Mouse (Mus musculus) heart, embryonic 15.5 days (tissue): Measurements from ENCODE around the gene Ccdc172. TPM values are rescaled to one million over a fixed set of nuclear protein-coding genes. Genes with fewer than 3 reads are reported as not detected.
A peak's percentile ranks its signal among the peaks of the same experiment; 100 is the strongest.

Experiments used
- ATAC-seq: fragments of 200-750 bp; cut with Nextera tagmentation; replicated peaks from 2 replicates; pipeline ENCODE4 v1.8.0; 2017; ENCODE audit warnings: low read depth, moderate TSS enrichment; ENCODE audit not compliant: insufficient number of reproducible peaks, insufficient read depth, low FRiP score
- H3K27ac ChIP-seq: fragments of 300-500 bp; sonication (generic); 2 replicates; pipeline ENCODE4 v1.5.1; 2015; ENCODE audit warnings: mild to moderate bottlenecking, inconsistent platforms
- H3K27me3 ChIP-seq: fragments of 300-500 bp; sonication (generic); 2 replicates; pipeline ENCODE4 v1.6.1; 2015; ENCODE audit warnings: inconsistent platforms
- H3K36me3 ChIP-seq: fragments of 300-500 bp; sonication (generic); 2 replicates; pipeline ENCODE4 v1.6.1; 2015; ENCODE audit warnings: mild to moderate bottlenecking, inconsistent platforms
- H3K4me1 ChIP-seq: fragments of 300-500 bp; sonication (generic); replicated peaks from 2 replicates; pipeline ENCODE4 v1.6.1; 2015; ENCODE audit warnings: inconsistent platforms
- H3K4me2 ChIP-seq: fragments of 300-500 bp; sonication (generic); 2 replicates; pipeline ENCODE4 v1.6.1; 2015; ENCODE audit warnings: inconsistent platforms, mild to moderate bottlenecking, moderate library complexity
- H3K4me3 ChIP-seq: fragments of 300-500 bp; sonication (generic); 2 replicates; pipeline ENCODE4 v1.5.1; 2015; ENCODE audit warnings: mild to moderate bottlenecking, inconsistent platforms
- H3K9ac ChIP-seq: fragments of 300-500 bp; sonication (generic); 2 replicates; pipeline ENCODE4 v1.6.1; 2015; ENCODE audit warnings: mild to moderate bottlenecking, inconsistent platforms
- H3K9me3 ChIP-seq: fragments of 300-500 bp; sonication (generic); replicated peaks from 2 replicates; pipeline ENCODE4 v1.6.1; 2016; ENCODE audit warnings: inconsistent platforms
- WGBS: fragments of 180-500 bp; shearing (Covaris S2); methylation state at CpG from one replicate; pipeline ENCODE4 v1.1.7; 2015; ENCODE audit warnings: mixed read lengths; 5-methylcytosine and 5-hydroxymethylcytosine counted together
- polyA plus RNA-seq: library from polyadenylated mRNA; unstranded; fragments of >200 nt; fragmentation: Nextera tagmentation; extraction: Ambion mirVana; gene quantifications from 2 replicates; pipeline ENCODE4 v1.2.1, GENCODE M21; 2015

Gene Ccdc172
- polyA plus RNA-seq, result not detected in 2 replicates

- no peak for ATAC-seq
- Histone ChIP-seq H3K4me2 (no peak within 1 kb of the TSS), H3K27ac (no peak within 1 kb of the TSS), H3K4me1 (no peaks in the 10 kb centered on the region), H3K9ac (no peak within 1 kb of the TSS), H3K27me3 (no peaks in the 10 kb centered on the region), H3K4me3 (no peak within 1 kb of the TSS), H3K9me3 (no peaks in the 10 kb centered on the region), H3K36me3 (no peaks in the 10 kb centered on the region)
- WGBS, result 89% methylated on average over 17 of the region's 17 CpGs
These were observed at the start of gene Ccdc172 for GRCm38 (mm10) chr19:58511818-58512217. Gene Ccdc172 (plus strand): TSS chr19:58511993.

GRCm38 (mm10) chr19:58463755-58464154, 48.0 kb upstream of the Ccdc172 start:
- Histone ChIP-seq H3K27ac (no peak overlapping the region), H3K4me3 (no peak overlapping the region), H3K9ac (no peak overlapping the region), H3K9me3 (no peaks in the 10 kb centered on the region), H3K27me3 (peaks cover 4% of the 10 kb centered on the region), H3K4me2 (no peak overlapping the region), H3K36me3 (no peaks in the 10 kb centered on the region), H3K4me1 (peaks cover 3% of the 10 kb centered on the region)
- WGBS, result 73% methylated on average over 3 of the region's 3 CpGs
- ATAC-seq, result no peak

GRCm38 (mm10) chr19:58468331-58468730, 43.5 kb upstream of the Ccdc172 start:
- WGBS, result 33% methylated on average over 2 of the region's 2 CpGs
- H3K4me2 ChIP-seq, result no peak overlapping the region
- H3K27ac ChIP-seq, result no peak overlapping the region
- H3K4me1 ChIP-seq, result peaks cover 3% of the 10 kb centered on the region
- H3K27me3 ChIP-seq, result 0 out of 2 replicates have a peak, but pooled peaks cover 8% of the 10 kb centered on the region
- H3K9me3 ChIP-seq, result no peaks in the 10 kb centered on the region
- H3K9ac ChIP-seq, result no peak overlapping the region
- no peak for ATAC-seq
- H3K4me3 ChIP-seq, result no peak overlapping the region
- no peaks in the 10 kb centered on the region for H3K36me3 ChIP-seq

GRCm38 (mm10) chr19:58469421-58469820, 42.4 kb upstream of the Ccdc172 start:
- Histone ChIP-seq H3K36me3 (no peaks in the 10 kb centered on the region), H3K9ac (no peak overlapping the region), H3K4me1 (peaks cover 3% of the 10 kb centered on the region), H3K4me3 (no peak overlapping the region), H3K9me3 (no peaks in the 10 kb centered on the region), H3K4me2 (no peak overlapping the region), H3K27me3 (0 out of 2 replicates have a peak, but pooled peaks cover 8% of the 10 kb centered on the region), H3K27ac (no peak overlapping the region)
- WGBS, result 19% methylated on average over 12 of the region's 12 CpGs
- no peak for ATAC-seq

GRCm38 (mm10) chr19:58474251-58474650, 37.5 kb upstream of the Ccdc172 start:
- Histone ChIP-seq H3K4me2 (no peak overlapping the region), H3K4me3 (no peak overlapping the region), H3K36me3 (no peaks in the 10 kb centered on the region), H3K9me3 (no peaks in the 10 kb centered on the region), H3K4me1 (no peaks in the 10 kb centered on the region), H3K27ac (no peak overlapping the region), H3K27me3 (0 out of 2 replicates have a peak, but pooled peaks cover 8% of the 10 kb centered on the region), H3K9ac (no peak overlapping the region)
- no peak for ATAC-seq
- WGBS, result 86% methylated on average over 3 of the region's 3 CpGs

- Histone ChIP-seq H3K4me3 (no peak overlapping the region), H3K9ac (no peak overlapping the region), H3K27me3 (no peaks in the 10 kb centered on the region), H3K36me3 (no peaks in the 10 kb centered on the region), H3K9me3 (no peaks in the 10 kb centered on the region), H3K27ac (no peak overlapping the region), H3K4me2 (no peak overlapping the region), H3K4me1 (peaks cover 4% of the 10 kb centered on the region; the same call in 1 of the 2 replicates)
- WGBS, result 41% methylated on average over 9 of the region's 9 CpGs
- no peak for ATAC-seq
These were observed 29.3 kb upstream of the Ccdc172 start for GRCm38 (mm10) chr19:58482373-58482977.

- Histone ChIP-seq H3K4me3 (no peak overlapping the region), H3K27me3 (no peaks in the 10 kb centered on the region), H3K4me1 (peaks cover 4% of the 10 kb centered on the region; the same call in 1 of the 2 replicates), H3K4me2 (no peak overlapping the region), H3K36me3 (no peaks in the 10 kb centered on the region), H3K9me3 (no peaks in the 10 kb centered on the region; the same call in 1 of the 2 replicates), H3K9ac (no peak overlapping the region), H3K27ac (no peak overlapping the region)
- no peak for ATAC-seq
- WGBS, result 54% methylated on average over 2 of the region's 2 CpGs
These were observed 25.1 kb upstream of the Ccdc172 start for GRCm38 (mm10) chr19:58486686-58487085.

GRCm38 (mm10) chr19:58497106-58497505, 14.7 kb upstream of the Ccdc172 start:
- no peak overlapping the region for H3K4me2 ChIP-seq
- no peak overlapping the region for H3K4me3 ChIP-seq
- no peak for ATAC-seq
- H3K36me3 ChIP-seq, result no peaks in the 10 kb centered on the region
- no peaks in the 10 kb centered on the region for H3K27me3 ChIP-seq
- 54% methylated on average over 3 of the region's 3 CpGs for WGBS
- H3K27ac ChIP-seq, result no peak overlapping the region
- no peaks in the 10 kb centered on the region for H3K9me3 ChIP-seq
- 0 out of 2 replicates have a peak, but pooled peaks cover 9% of the 10 kb centered on the region for H3K4me1 ChIP-seq
- H3K9ac ChIP-seq, result no peak overlapping the region

- no peak overlapping the region for H3K9ac ChIP-seq
- H3K4me1 ChIP-seq, result 0 out of 2 replicates have a peak, but pooled peaks cover 9% of the 10 kb centered on the region
- no peak overlapping the region for H3K27ac ChIP-seq
- no peak overlapping the region for H3K4me3 ChIP-seq
- ATAC-seq, result peak; percentile 14; the same call in 1 of the 2 replicates
- H3K36me3 ChIP-seq, result no peaks in the 10 kb centered on the region
- H3K27me3 ChIP-seq, result no peaks in the 10 kb centered on the region
- H3K9me3 ChIP-seq, result no peaks in the 10 kb centered on the region
- WGBS, result 45% methylated on average over 3 of the region's 3 CpGs
- no peak overlapping the region for H3K4me2 ChIP-seq
These were observed 12.3 kb upstream of the Ccdc172 start for GRCm38 (mm10) chr19:58499420-58499966.

GRCm38 (mm10) chr19:58500049-58500448, 11.7 kb upstream of the Ccdc172 start:
- Histone ChIP-seq H3K9ac (no peak overlapping the region), H3K36me3 (no peaks in the 10 kb centered on the region), H3K4me2 (no peak overlapping the region), H3K4me1 (0 out of 2 replicates have a peak, but pooled peaks cover 4% of the 10 kb centered on the region), H3K27ac (no peak overlapping the region), H3K4me3 (no peak overlapping the region), H3K27me3 (no peaks in the 10 kb centered on the region), H3K9me3 (no peaks in the 10 kb centered on the region)
- ATAC-seq, result no peak
- WGBS, result 81% methylated on average over 2 of the region's 2 CpGs

- Histone ChIP-seq H3K27me3 (no peaks in the 10 kb centered on the region), H3K4me1 (no peaks in the 10 kb centered on the region), H3K27ac (no peak overlapping the region), H3K4me3 (no peak overlapping the region), H3K9me3 (no peaks in the 10 kb centered on the region), H3K9ac (no peak overlapping the region), H3K4me2 (no peak overlapping the region), H3K36me3 (no peaks in the 10 kb centered on the region)
- WGBS, result 87% methylated on average over 1 of the region's 1 CpGs
- no peak for ATAC-seq
These were observed 9.9 kb downstream of the Ccdc172 start for GRCm38 (mm10) chr19:58521696-58522095.
